Mouse (Mus musculus): ENCODE measurements around the gene Btbd17. TPM values are rescaled to one million over a fixed set of nuclear protein-coding genes. Genes with fewer than 3 reads are reported as not detected.
A peak's percentile ranks its signal among the peaks of the same experiment; 100 is the strongest.

The Btbd17 gene
- polyA plus RNA-seq, 1 experiment from 2014 or later = 0.18 TPM

DNA sequence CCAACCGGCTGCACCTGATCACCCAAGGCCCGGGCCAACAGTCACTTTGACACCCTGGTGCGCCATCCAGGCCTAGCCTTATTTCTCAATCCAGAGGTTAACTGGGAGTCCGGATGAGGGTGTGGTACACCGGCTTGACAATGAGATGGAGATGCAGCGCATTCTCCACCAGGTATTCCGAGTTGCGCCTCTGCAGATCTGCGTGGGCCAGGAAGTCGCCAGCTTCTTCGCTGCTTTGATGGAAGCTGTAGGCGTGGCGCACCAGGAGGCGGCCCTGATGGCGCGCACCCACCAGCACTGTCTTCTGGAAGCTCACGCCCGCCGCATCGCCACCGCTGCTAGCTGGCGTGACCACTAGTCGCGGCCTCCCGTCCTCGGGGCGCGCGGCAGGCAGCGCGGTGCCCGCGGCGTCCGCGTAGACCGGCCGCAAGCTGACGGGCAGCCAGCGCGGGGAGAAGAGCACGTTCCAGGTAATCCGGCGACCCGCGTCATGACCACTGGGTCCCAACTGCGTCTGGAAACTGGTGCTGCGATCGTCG, 4.3 kb downstream of the Btbd17 start:
- H3K36me3 ChIP-seq = no peaks in the 10 kb centered on the region
- H3K4me3 ChIP-seq = peak overlapping the region; percentile 47
- no peak for ATAC-seq (ENCODE audit: insufficient number of reproducible peaks, low FRiP score)
- 2% methylated on average over 50 of the region's 50 CpGs for WGBS
- no peaks in the 10 kb centered on the region for H3K9me3 ChIP-seq (replicated peaks)
- peak overlapping the region; percentile 28; the same call in 1 of the 2 replicates for H3K9ac ChIP-seq
- H3K4me2 ChIP-seq = peak overlapping the region; percentile 80
- H3K4me1 ChIP-seq (replicated peaks) = peaks cover 27% of the 10 kb centered on the region
- H3K27me3 ChIP-seq (replicated peaks) = peaks cover 90% of the 10 kb centered on the region
- H3K27ac ChIP-seq (ENCODE audit: poor library complexity, severe bottlenecking) = no peak overlapping the region

DNA sequence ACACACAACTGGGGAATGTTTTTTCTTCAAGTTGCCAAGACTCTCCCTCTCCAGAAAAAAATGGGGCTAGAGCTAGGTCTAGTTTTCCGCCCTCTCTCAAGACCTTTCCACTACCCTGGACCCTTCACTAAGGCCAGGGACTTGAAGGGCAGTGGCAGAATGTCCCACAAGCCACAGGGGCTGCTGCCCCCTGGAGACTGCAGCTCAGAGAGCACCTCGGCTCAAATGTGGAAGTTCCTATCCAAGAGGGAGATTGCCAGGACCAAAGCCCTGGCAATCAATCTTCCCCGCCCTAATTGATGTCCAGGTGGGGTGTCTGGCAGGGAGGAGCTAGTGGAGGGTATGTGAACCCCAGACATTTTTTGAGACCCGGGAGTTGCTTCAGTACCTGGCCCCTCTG, 4.9 kb downstream of the Btbd17 start:
- Histone ChIP-seq H3K9me3 (replicated peaks) (no peaks in the 10 kb centered on the region), H3K27me3 (replicated peaks) (peaks cover 92% of the 10 kb centered on the region), H3K4me1 (replicated peaks) (peaks cover 24% of the 10 kb centered on the region), H3K4me2 (no peak overlapping the region), H3K36me3 (no peaks in the 10 kb centered on the region), H3K27ac (ENCODE audit: poor library complexity, severe bottlenecking) (no peak overlapping the region), H3K9ac (no peak overlapping the region), H3K4me3 (no peak overlapping the region)
- 15% methylated on average over 4 of the region's 4 CpGs for WGBS
- no peak for ATAC-seq (ENCODE audit: insufficient number of reproducible peaks, low FRiP score)

DNA sequence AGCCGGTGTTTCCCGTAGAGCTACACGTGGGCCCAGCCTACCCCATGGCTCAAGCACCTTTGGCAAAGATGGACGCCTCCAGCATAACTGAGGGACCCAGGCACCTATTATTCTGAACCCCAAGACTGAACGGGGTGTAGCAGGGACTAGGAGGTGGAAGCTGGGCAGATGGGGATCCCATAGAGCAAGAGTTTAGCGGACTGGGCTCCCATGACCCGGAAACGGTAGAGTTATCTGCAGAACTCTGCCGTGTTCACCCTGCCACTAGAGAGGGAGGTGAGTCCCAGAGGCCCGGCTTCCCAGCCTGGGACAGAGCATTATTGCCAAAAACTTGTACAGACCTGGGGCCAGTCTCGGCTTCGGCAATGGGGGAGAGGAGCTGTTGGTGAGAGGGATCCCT, 5.6 kb downstream of the Btbd17 start:
- Histone ChIP-seq H3K9ac (no peak overlapping the region), H3K27ac (ENCODE audit: poor library complexity, severe bottlenecking) (no peak overlapping the region), H3K4me3 (no peak overlapping the region), H3K36me3 (no peaks in the 10 kb centered on the region), H3K9me3 (replicated peaks) (no peaks in the 10 kb centered on the region), H3K4me1 (replicated peaks) (peaks cover 19% of the 10 kb centered on the region), H3K4me2 (no peak overlapping the region), H3K27me3 (replicated peaks) (peaks cover 98% of the 10 kb centered on the region)
- ATAC-seq (ENCODE audit: insufficient number of reproducible peaks, low FRiP score) = no peak
- WGBS = 62% methylated on average over 12 of the region's 12 CpGs

DNA sequence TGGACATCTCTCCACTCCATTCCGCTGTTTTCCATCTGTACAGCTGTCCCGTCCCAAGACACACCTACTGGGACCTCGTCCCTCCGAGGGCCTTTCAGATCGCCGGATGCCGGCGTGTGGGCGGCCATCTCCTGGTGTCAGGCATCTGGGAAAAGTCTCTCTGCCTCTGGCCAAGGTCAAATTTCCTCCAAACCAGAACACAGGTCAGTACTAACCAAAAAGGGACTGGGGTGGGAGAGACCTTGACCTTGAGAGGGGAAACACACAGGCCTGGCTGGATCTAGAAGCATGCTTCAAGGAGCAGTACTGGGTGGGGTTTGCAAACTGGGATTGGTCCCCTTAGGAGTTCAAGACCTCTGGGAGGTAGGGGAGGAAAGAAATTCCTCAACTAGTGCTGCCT, 6.0 kb downstream of the Btbd17 start:
- 38% methylated on average over 9 of the region's 9 CpGs for WGBS
- H3K27ac ChIP-seq (ENCODE audit: poor library complexity, severe bottlenecking) = no peak overlapping the region
- no peak overlapping the region for H3K4me3 ChIP-seq
- H3K9me3 ChIP-seq (replicated peaks) = no peaks in the 10 kb centered on the region
- ATAC-seq (ENCODE audit: insufficient number of reproducible peaks, low FRiP score) = no peak
- H3K36me3 ChIP-seq = no peaks in the 10 kb centered on the region
- H3K4me2 ChIP-seq = no peak overlapping the region
- H3K9ac ChIP-seq = no peak overlapping the region
- H3K4me1 ChIP-seq (replicated peaks) = peaks cover 19% of the 10 kb centered on the region
- peaks cover 98% of the 10 kb centered on the region for H3K27me3 ChIP-seq (replicated peaks)

DNA sequence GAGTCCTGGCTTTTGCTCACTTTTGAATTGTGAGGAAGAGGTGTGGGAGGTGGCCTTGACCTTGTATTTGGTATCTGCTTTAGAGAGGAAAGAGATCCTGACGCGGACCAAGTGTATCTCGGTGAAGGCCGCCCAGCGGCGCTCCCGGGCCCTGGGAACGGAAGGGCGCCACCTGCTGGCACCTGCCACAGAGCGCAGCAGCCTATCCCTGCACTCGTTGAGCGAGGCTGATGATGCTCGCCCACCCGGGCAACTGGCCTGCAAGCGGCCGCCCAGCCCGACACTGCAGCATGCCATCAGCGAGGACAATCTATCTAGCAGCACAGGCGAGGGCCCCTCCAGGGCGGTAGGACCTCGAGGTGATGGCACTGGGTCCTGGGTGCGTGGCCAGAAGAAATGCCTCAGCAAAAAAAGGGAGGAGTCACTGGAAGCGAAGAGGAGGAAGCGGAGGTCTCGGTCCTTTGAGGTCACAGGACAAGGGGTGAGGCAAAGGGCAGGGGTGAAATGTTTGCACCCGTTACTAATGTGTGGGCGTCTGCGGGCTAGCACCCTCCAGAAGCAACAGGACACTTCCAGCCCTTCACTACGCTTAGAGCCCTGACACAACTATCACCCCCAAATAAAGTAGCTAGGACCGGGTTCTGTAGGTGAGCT, 6.6 kb downstream of the Btbd17 start:
- ATAC-seq (ENCODE audit: insufficient number of reproducible peaks, low FRiP score) = peak; percentile 41; the same call in 1 of the 2 replicates
- Histone ChIP-seq H3K27ac (ENCODE audit: poor library complexity, severe bottlenecking) (no peak overlapping the region), H3K9me3 (replicated peaks) (no peaks in the 10 kb centered on the region), H3K9ac (no peak overlapping the region), H3K36me3 (no peaks in the 10 kb centered on the region), H3K4me1 (replicated peaks) (peaks cover 19% of the 10 kb centered on the region), H3K27me3 (replicated peaks) (peaks cover 98% of the 10 kb centered on the region), H3K4me2 (peak overlapping the region; percentile 47), H3K4me3 (0 out of 2 replicates have a peak overlapping the region, but pooled peaks have one; percentile 15)
- WGBS = 13% methylated on average over 30 of the region's 30 CpGs

- no peak for ATAC-seq (ENCODE audit: insufficient number of reproducible peaks, low FRiP score)
- H3K4me3 ChIP-seq = no peak overlapping the region
- H3K4me1 ChIP-seq (replicated peaks) = peaks cover 19% of the 10 kb centered on the region
- peaks cover 97% of the 10 kb centered on the region for H3K27me3 ChIP-seq (replicated peaks)
- no peak overlapping the region for H3K27ac ChIP-seq (ENCODE audit: poor library complexity, severe bottlenecking)
- H3K36me3 ChIP-seq = no peaks in the 10 kb centered on the region
- H3K9me3 ChIP-seq (replicated peaks) = no peaks in the 10 kb centered on the region
- H3K9ac ChIP-seq = no peak overlapping the region
- no peak overlapping the region for H3K4me2 ChIP-seq
- 70% methylated on average over 3 of the region's 3 CpGs for WGBS
Observed at GRCm38 (mm10) chr11:114787611-114788010, 8.1 kb downstream of the Btbd17 start.

DNA sequence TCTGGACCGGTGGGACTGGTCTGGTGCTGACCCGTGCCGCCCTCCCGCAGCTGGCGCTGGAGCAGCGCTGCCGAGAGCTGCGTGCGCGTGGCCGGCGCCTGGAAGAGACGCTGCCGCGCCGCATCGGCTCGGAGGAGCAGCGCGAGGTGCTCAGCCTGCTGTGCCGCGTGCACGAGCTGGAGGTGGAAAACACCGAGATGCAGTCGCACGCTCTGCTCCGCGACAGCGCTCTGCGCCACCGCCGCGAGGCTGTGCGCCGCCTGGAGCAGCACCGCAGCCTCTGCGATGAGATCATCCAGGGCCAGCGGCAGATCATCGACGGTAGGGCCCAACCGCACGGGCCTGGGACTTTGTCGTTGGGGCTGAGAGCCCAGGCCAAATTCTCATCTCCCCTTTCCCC, 9.4 kb downstream of the Btbd17 start:
- peak overlapping the region; percentile 8 for H3K9ac ChIP-seq
- no peaks in the 10 kb centered on the region for H3K36me3 ChIP-seq
- peak overlapping the region; percentile 34 for H3K4me3 ChIP-seq
- peaks cover 93% of the 10 kb centered on the region for H3K27me3 ChIP-seq (replicated peaks)
- 1% methylated on average over 43 of the region's 43 CpGs for WGBS
- no peak overlapping the region for H3K27ac ChIP-seq (ENCODE audit: poor library complexity, severe bottlenecking)
- peak overlapping the region; percentile 62 for H3K4me2 ChIP-seq
- H3K9me3 ChIP-seq (replicated peaks) = no peaks in the 10 kb centered on the region
- peaks cover 8% of the 10 kb centered on the region for H3K4me1 ChIP-seq (replicated peaks)
- ATAC-seq (ENCODE audit: insufficient number of reproducible peaks, low FRiP score) = no peak

GRCm38 (mm10) chr11:114785892-114786291, 9.9 kb downstream of the Btbd17 start:
- Histone ChIP-seq H3K9ac (no peak overlapping the region), H3K4me3 (peak overlapping the region; percentile 34), H3K4me1 (replicated peaks) (peaks cover 7% of the 10 kb centered on the region), H3K27me3 (replicated peaks) (peaks cover 93% of the 10 kb centered on the region), H3K4me2 (peak overlapping the region; percentile 62), H3K27ac (ENCODE audit: poor library complexity, severe bottlenecking) (no peak overlapping the region), H3K9me3 (replicated peaks) (no peaks in the 10 kb centered on the region), H3K36me3 (no peaks in the 10 kb centered on the region)
- WGBS = 45% methylated on average over 10 of the region's 10 CpGs
- no peak for ATAC-seq (ENCODE audit: insufficient number of reproducible peaks, low FRiP score)

- H3K9me3 ChIP-seq (replicated peaks) = no peaks in the 10 kb centered on the region
- no peak overlapping the region for H3K27ac ChIP-seq (ENCODE audit: poor library complexity, severe bottlenecking)
- no peak overlapping the region for H3K4me2 ChIP-seq
- peaks cover 68% of the 10 kb centered on the region for H3K27me3 ChIP-seq (replicated peaks)
- no peaks in the 10 kb centered on the region for H3K36me3 ChIP-seq
- H3K9ac ChIP-seq = no peak overlapping the region
- no peak overlapping the region for H3K4me3 ChIP-seq
- ATAC-seq (ENCODE audit: insufficient number of reproducible peaks, low FRiP score) = no peak
- 30% methylated on average over 9 of the region's 9 CpGs for WGBS
- H3K4me1 ChIP-seq (replicated peaks) = peaks cover 9% of the 10 kb centered on the region
Observed at GRCm38 (mm10) chr11:114780076-114780475, 15.7 kb downstream of the Btbd17 start.

DNA sequence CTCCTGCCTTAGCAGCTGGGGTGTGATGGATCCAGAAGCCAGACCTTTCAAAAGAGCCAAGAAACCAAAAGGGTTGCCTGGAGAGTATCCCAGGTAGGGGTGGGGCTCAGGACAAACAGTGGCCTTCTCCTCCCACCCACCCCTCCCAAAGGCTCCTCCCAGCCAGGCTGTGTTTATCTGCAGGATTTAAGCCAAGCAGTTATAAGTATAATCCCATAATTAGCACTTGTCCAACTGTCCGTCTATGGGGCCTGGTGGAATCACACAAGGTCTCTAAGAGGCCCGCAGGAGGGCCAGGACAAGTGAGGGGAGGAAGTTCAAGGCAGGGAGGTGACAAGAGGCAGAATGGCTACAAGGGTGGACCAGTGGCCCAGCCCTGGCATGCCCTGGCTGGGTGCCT, 23.8 kb downstream of the Btbd17 start:
- H3K4me1 ChIP-seq (replicated peaks) = no peaks in the 10 kb centered on the region
- WGBS = 68% methylated on average over 2 of the region's 2 CpGs
- H3K27me3 ChIP-seq (replicated peaks) = peaks cover 41% of the 10 kb centered on the region
- no peaks in the 10 kb centered on the region for H3K36me3 ChIP-seq
- no peak overlapping the region for H3K27ac ChIP-seq (ENCODE audit: poor library complexity, severe bottlenecking)
- no peaks in the 10 kb centered on the region for H3K9me3 ChIP-seq (replicated peaks)
- no peak overlapping the region for H3K4me3 ChIP-seq
- no peak for ATAC-seq (ENCODE audit: insufficient number of reproducible peaks, low FRiP score)
- H3K4me2 ChIP-seq = no peak overlapping the region
- no peak overlapping the region for H3K9ac ChIP-seq

GRCm38 (mm10) chr11:114769911-114770310, 25.8 kb downstream of the Btbd17 start:
- Histone ChIP-seq H3K4me3 (no peak overlapping the region), H3K36me3 (no peaks in the 10 kb centered on the region), H3K27ac (ENCODE audit: poor library complexity, severe bottlenecking) (no peak overlapping the region), H3K27me3 (replicated peaks) (peaks cover 52% of the 10 kb centered on the region), H3K9ac (no peak overlapping the region), H3K9me3 (replicated peaks) (no peaks in the 10 kb centered on the region), H3K4me1 (replicated peaks) (no peaks in the 10 kb centered on the region; the same call in 1 of the 2 replicates), H3K4me2 (no peak overlapping the region)
- WGBS = 40% methylated on average over 6 of the region's 6 CpGs
- ATAC-seq (ENCODE audit: insufficient number of reproducible peaks, low FRiP score) = no peak
